Mouse (Mus musculus): ENCODE data around the gene Ifrd2.
"Not testable (repeated sequence)": the region's sequence is repeated elsewhere in the genome, so short reads cannot be mapped to it uniquely, and the experiment has no call there.

Ifrd2 gene

GRCm38 (mm10) chr9:107551117-107551889 lies 36.1 kb upstream of the Ifrd2 start, which contains the start of gene Rassf1:
TSS of gene Rassf1 (plus strand) at chr9:107551555.
- in situ Hi-C loops (cut with MboI; ENCODE audit: low sequenced_read_pairs), result no loop called here

DNA sequence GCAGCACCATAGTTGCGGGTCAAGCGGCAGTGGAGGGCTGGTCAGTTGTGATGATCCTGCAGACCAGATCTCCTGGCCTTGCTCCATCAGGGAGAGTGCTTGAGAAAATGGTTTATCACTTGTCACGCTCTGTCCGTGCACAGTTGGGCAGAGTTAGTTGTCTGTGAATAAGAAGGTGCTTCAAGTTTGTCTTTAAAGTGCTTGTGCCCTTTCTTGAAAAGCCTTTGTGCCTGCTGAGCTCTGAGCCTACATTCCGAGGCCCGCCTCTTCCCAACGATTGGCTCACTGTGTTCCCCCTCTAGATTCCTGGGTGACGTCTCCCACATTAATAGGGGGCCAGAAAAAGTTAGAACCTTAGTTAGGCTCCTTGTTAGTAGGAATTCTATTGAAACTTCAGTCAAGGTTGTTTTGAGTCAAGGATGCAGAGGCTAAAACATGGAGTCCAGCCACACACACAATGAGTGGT lies 35.5 kb upstream of the Ifrd2 start:
- in situ Hi-C loops (cut with MboI; ENCODE audit: low sequenced_read_pairs), result no loop called here

DNA sequence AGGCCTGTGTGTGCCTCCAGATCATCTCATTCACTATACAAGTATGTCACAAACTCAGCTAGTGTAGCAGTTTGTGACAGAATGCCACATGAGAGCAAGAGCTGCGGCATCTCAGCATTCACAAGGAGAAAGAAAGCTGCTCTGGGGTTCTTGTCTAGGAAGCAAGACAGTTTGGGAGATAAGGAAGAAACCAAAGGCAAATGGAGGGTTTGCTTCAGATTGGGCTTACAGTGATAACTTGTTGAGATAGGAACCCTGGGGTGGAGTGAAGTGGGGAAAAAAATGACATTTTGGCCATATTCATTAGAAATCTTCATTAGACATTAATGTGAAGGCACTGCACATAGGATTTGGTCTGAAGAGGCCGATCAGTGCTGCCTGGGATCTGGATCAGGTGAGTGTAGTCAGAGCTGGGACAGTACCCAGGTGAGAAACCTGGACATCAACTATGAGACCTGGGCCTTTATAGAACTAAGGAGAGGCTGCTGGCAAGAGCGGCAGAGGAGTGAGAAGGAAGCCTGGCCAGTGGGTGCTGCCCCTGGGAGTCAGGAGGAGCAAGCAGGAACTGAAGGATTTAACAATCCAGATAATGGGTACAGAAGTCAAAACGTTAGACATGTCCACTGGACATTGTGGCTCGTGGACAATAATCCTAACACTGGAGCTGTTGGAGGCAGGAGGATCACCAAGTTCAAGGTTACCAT lies 34.6 kb upstream of the Ifrd2 start:
- in situ Hi-C loops (cut with MboI; ENCODE audit: low sequenced_read_pairs), result no loop called here

DNA sequence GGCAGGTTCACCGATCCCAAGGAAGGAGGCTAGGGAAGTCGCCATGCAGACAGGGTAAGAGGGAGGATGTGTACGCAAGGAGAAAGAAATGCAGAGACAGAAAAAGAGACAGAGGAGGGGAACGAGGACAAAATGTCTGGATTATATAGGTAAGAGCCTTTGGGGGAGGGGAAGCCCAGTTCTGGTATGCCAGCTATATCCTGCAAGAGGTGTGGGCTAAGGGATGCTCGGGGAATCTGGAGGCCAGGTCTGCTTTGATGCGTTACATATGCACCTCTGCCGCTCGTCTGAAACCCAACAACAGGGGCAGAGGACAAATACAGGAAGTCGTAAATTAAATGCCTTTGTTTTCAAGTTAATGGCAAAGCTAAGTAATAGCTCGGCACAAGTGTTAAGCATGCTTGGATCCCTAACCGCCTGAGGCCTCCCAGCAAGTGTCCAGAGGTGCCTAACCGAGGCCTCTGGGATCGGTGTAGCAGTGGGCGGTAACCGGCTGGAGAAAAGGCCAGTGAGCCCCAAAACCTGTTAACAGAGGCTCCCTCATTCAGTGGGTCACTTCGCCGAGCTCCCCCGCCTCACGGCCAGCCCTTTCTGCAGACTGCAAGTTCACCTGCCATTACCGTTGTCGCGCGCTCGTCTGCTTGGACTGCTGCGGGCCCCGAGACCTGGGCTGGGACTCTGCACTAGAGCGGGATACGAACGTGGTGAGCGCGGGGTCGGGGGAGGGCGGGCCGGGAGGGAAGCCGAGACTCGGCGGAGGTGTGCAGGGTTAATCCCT lies 33.7 kb upstream of the Ifrd2 start:
- in situ Hi-C loops (cut with MboI; ENCODE audit: low sequenced_read_pairs), result no loop called here

DNA sequence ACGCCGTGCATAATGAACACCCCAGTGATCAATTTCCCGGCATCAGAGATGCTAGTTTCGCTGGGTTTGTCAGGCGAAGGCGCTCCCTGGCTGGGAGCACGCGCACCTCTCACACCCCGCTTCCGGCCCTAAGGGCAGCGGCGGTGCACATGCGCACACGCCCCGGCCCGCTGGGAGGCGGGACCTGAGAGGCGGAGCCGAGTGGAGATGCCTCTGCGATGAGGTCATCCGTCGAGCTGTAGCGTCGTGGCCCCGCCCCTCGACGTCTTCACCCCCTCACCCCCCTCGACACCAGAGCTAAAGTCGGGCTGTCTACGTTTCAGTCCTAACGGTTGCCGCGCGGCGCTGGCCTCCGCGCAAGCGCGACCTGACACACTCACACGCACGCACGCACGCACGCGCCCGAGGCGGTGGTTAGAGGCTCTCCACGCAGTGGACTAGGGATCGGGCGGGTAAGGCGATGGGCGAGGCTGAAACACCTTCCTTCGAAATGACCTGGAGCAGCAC lies 33.1 kb upstream of the Ifrd2 start:
- in situ Hi-C loops (cut with MboI; ENCODE audit: low sequenced_read_pairs), result no loop called here

GRCm38 (mm10) chr9:107555031-107555457 lies 32.4 kb upstream of the Ifrd2 start:
- in situ Hi-C loops (cut with MboI; ENCODE audit: low sequenced_read_pairs), result no loop called here

DNA sequence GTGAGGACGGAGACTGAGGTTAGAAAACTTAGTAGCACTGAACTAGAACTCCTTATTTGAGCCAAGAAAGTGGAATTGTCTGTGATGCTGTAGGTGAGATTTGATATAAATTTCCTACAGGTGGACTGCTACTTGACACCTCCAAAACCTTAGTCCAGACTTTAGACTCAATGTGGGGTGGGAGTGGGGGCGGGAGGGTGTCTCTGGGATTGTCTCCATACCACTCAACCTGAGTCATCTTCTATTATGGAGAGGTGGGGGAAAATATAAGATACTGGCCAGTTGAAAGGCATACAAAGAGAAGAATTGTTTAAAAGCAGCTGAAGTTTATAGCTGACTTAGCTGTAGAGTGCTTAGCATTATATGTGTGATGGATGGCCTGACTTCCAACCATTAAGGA lies 31.7 kb upstream of the Ifrd2 start:
- in situ Hi-C loops (cut with MboI; ENCODE audit: low sequenced_read_pairs), result no loop called here

GRCm38 (mm10) chr9:107556346-107556745 lies 31.1 kb upstream of the Ifrd2 start:
- in situ Hi-C loops (cut with MboI; ENCODE audit: low sequenced_read_pairs), result no loop called here

DNA sequence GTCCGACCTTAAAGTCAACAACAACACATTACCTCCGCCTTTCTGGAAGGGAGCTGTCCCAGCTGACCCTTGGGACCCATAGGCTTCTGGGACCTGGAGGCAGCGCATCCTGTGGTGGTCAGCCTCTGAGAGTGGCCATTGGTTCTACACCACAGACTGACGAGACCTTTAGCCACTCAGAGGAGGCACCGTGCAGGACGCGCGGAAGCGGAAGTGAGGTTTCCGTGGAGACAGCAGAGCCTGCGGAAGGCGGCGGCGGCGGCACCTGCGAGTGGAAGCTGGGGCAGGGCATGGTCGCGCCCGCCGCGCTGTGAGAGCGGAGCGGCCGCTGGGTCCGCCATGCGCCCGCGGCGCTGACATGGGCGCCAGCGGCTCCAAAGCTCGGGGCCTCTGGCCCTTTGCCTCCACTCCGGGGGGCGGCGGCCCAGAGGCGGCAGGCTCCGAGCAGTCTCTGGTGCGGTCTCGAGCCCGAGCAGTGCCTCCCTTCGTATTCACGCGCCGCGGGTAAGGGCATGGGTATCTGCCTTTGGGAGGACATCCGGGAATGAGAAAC lies 24.3 kb upstream of the Ifrd2 start, which contains the start of gene Tusc2:
Gene Tusc2, plus strand, starts transcription at position 227 of the 553 bp plus-strand sequence.
- in situ Hi-C loops (cut with MboI; ENCODE audit: low sequenced_read_pairs), result no loop called here

- in situ Hi-C loops (cut with MboI; ENCODE audit: low sequenced_read_pairs), result not testable (repeated sequence)
Measured at GRCm38 (mm10) chr9:107565556-107565955, 21.9 kb upstream of the Ifrd2 start.

- in situ Hi-C loops (cut with MboI; ENCODE audit: low sequenced_read_pairs), result no loop called here
Measured at GRCm38 (mm10) chr9:107566041-107566709, 21.3 kb upstream of the Ifrd2 start.

DNA sequence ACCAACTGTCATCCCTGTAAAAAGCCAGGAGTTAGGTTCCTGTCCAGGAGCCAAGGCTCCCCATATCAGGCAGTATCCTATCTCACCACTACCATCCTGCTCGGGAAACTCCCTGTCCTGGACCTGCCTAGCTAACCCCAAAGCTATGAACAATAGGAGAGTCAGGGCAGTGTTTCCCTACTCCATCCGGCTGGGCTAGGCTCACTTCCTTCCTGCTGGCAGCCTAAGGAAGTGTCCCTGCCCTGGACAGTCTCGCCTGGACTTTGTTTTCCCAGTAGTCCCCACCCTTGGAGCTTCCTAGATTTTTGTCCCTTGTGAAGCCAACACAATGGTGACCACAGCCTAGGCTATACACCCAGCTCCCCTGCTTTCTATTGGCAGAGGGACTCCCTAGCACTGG lies 20.6 kb upstream of the Ifrd2 start:
- in situ Hi-C loops (cut with MboI; ENCODE audit: low sequenced_read_pairs), result no loop called here

DNA sequence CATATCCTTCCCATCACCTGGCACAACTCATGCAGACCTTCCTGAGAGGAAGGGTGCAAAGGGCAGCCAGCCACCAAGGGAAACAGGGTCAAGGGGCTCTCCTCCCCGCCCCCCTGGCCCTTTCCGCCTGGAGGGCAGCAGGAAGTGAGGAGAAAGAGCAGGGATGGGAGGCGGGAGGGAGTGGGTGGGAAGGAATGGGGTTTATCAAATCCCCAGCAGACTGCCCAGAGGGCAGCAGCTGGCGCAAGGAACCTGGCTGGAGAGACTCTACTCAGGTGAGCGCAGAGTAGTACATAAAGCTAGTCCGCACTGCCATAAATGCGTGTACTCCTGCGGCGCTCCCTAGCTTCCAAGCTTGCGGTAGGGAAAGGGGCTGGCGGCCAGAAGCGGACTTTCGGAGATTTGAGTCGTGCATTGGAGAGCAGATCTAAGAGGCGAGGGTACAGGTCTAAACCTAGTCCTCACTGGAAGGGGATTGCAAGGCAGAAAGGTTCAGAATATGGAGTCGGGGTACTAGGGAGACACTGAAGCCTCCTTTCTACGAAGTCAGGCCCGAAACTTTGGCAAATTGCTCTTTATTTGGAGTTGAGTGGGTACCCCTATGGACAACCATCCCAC lies 19.6 kb upstream of the Ifrd2 start, which contains the start of gene Hyal2:
Gene Hyal2, plus strand, starts transcription at position 244 of the 618 bp plus-strand sequence.
- in situ Hi-C loops (cut with MboI; ENCODE audit: low sequenced_read_pairs), result no loop called here

GRCm38 (mm10) chr9:107568331-107569261 lies 18.8 kb upstream of the Ifrd2 start:
- in situ Hi-C loops (cut with MboI; ENCODE audit: low sequenced_read_pairs), result no loop called here

DNA sequence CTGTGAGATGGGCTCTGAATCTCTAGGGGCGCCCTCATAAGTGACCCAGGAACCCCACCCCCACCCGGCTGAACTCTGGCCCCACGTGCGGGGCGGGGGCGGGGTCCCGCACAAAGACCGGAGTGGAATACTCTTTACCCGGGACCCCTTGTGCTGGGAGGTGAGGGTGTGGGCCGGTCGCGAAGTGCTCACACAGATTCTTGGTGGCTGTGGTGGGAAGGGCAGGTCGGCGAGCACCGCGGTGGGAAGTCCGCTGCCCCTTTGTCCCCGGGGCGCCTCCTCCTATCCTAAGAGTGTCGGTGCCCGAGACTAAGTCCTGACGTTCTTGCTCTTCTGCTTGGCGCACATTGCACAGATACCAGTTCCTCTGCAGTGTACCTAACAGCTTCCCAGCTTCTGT lies 18.2 kb upstream of the Ifrd2 start:
- in situ Hi-C loops (cut with MboI; ENCODE audit: low sequenced_read_pairs), result no loop called here

- in situ Hi-C loops (cut with MboI; ENCODE audit: low sequenced_read_pairs), result no loop called here
Measured at GRCm38 (mm10) chr9:107570016-107570415, 17.4 kb upstream of the Ifrd2 start.

GRCm38 (mm10) chr9:107570845-107571244 lies 16.6 kb upstream of the Ifrd2 start:
- in situ Hi-C loops (cut with MboI; ENCODE audit: low sequenced_read_pairs), result no loop called here

- in situ Hi-C loops (cut with MboI; ENCODE audit: low sequenced_read_pairs), result no loop called here
Measured at GRCm38 (mm10) chr9:107571534-107572326, 15.7 kb upstream of the Ifrd2 start.

Data from CH12F3 (cell line).